Mouse (Mus musculus): Measurements from ENCODE around the gene Gatc. TPM values are rescaled to one million over a fixed set of nuclear protein-coding genes. Genes with fewer than 3 reads are reported as not detected.

Gene Gatc
- total RNA-seq, 1 experiment from 2014 or later, result 23.9 TPM

Other genes with a start within 250 kb of the Gatc start
- gene Gm10401, start 242.9 kb downstream of the Gatc start, total RNA-seq (2021), result not detected in 2 replicates
- gene Acads, start 221.8 kb downstream of the Gatc start, total RNA-seq (2021), result 308 and 317 TPM in 2 replicates
- gene Unc119b, start 206.2 kb downstream of the Gatc start, total RNA-seq (2021), result 36.9 and 42.8 TPM in 2 replicates
- gene Mlec, start 183.0 kb downstream of the Gatc start, total RNA-seq (2021), result 140 and 144 TPM in 2 replicates
- 9.9 and 11.1 TPM in 2 replicates for gene Cabp1, start 146.8 kb downstream of the Gatc start, total RNA-seq (2021)
- 92.6 and 92.9 TPM in 2 replicates for gene Pop5, start 105.3 kb downstream of the Gatc start, total RNA-seq (2021)
- gene Rnf10, start 68.3 kb downstream of the Gatc start, total RNA-seq (2021), result 259 and 262 TPM in 2 replicates
- gene Coq5, start 61.5 kb downstream of the Gatc start, total RNA-seq (2021), result 80.4 and 83.1 TPM in 2 replicates
- 283 and 320 TPM in 2 replicates for gene Dynll1, start 40.2 kb downstream of the Gatc start, total RNA-seq (2021)
- gene Srsf9, start 14.0 kb downstream of the Gatc start, total RNA-seq (2021), result 71.3 and 78.3 TPM in 2 replicates
- 31.5 and 35.5 TPM in 2 replicates for gene Triap1, start within 50 bp of the Gatc start, total RNA-seq (2021)
- 1,778 and 1,846 TPM in 2 replicates for gene Cox6a1, start 7.8 kb upstream of the Gatc start, total RNA-seq (2021)
- gene Msi1, start 88.4 kb upstream of the Gatc start, total RNA-seq (2021), result 15.2 and 15.8 TPM in 2 replicates
- gene Pla2g1b, start 125.1 kb upstream of the Gatc start, total RNA-seq (2021), result not detected in 2 replicates
- 18.1 and 23.5 TPM in 2 replicates for gene Sirt4, start 143.5 kb upstream of the Gatc start, total RNA-seq (2021)
- gene Pxn, start 165.5 kb upstream of the Gatc start, total RNA-seq (2021), result 48.9 and 54.8 TPM in 2 replicates
- 786 and 963 TPM in 2 replicates for gene Rplp0, start 218.3 kb upstream of the Gatc start, total RNA-seq (2021)
- gene Gcn1l1, start 224.1 kb upstream of the Gatc start, total RNA-seq (2021), result 59.7 and 60.4 TPM in 2 replicates